Mouse (Mus musculus): ENCODE results near the gene Ephb2.

GRCm38 (mm10) chr4:136685431-136685869 lies 150.3 kb downstream of the Ephb2 start:
- TF ChIP-seq POLR2A (IDR thresholded peaks at IDR 0.05; ENCODE audit: low read depth, low read length): no peak
- TF ChIP-seq CTCF (IDR thresholded peaks at IDR 0.05; ENCODE audit: extremely low read depth, insufficient read length, insufficient replicate concordance, low read depth, low read length): no peak

Measured in small intestine, adult 2 months (tissue).